Mouse (Mus musculus) kidney, adult 2 months (tissue): Measurements from ENCODE around the gene Abcd3. TPM values are rescaled to one million over a fixed set of nuclear protein-coding genes. Genes with fewer than 3 reads are reported as not detected.

Experiments used
- DNase-seq: peaks from one replicate; pipeline ENCODE4 v3.0.0; 2021
- H3K27ac ChIP-seq: fragments of 200-500 bp; 2 replicates; pipeline ENCODE4 v1.5.1; 2012; ENCODE audit warnings: low read depth, low read length, control low read depth, inconsistent platforms; ENCODE audit not compliant: insufficient read depth
- H3K27me3 ChIP-seq: fragments of 200-500 bp; replicated peaks from 2 replicates; pipeline ENCODE4 v1.6.1; 2012; ENCODE audit warnings: mild to moderate bottlenecking, moderate library complexity, low read length, inconsistent platforms; ENCODE audit not compliant: control insufficient read depth, insufficient read depth
- H3K36me3 ChIP-seq: fragments of 200-500 bp; 2 replicates; pipeline ENCODE4 v1.6.1; 2012; ENCODE audit warnings: mild to moderate bottlenecking, moderate library complexity, low read length, inconsistent platforms; ENCODE audit not compliant: control insufficient read depth, insufficient read depth
- H3K4me1 ChIP-seq: fragments of 200-500 bp; 2 replicates; pipeline ENCODE4 v1.6.1; 2011; ENCODE audit warnings: low read length; ENCODE audit not compliant: control insufficient read depth, insufficient read depth
- H3K4me3 ChIP-seq: fragments of 200-500 bp; 2 replicates; pipeline ENCODE4 v1.5.1; 2011; ENCODE audit warnings: mild to moderate bottlenecking, low read depth, low read length, control low read depth; ENCODE audit not compliant: insufficient read depth
- CTCF ChIP-seq: fragments of 200-500 bp; conservative IDR thresholded peaks from 2 replicates; pipeline ENCODE4 v1.5.1; 2011; ENCODE audit warnings: low read depth, mild to moderate bottlenecking, control low read depth, low read length, moderate library complexity, mixed read lengths; ENCODE audit not compliant: insufficient read depth, insufficient read length
- POLR2A ChIP-seq: fragments of 200-500 bp; IDR thresholded peaks from one replicate; pipeline ENCODE4 v1.6.1; 2011; ENCODE audit warnings: low read depth, low read length, control low read depth
- WGBS: fragments of 180-500 bp; shearing (Covaris S2); methylation state at CpG from one replicate; pipeline ENCODE4 v1.1.7; 2018; 5-methylcytosine and 5-hydroxymethylcytosine counted together
- polyA plus RNA-seq: library from polyadenylated mRNA; depleted of rRNA; stranded (reverse); fragments of >200 nt; gene quantifications from 2 replicates; pipeline ENCODE4 v1.2.3, GENCODE M21; 2012; rRNA removed

Gene Abcd3
- polyA plus RNA-seq: 25.5 and 48.2 TPM in 2 replicates

GRCm38 (mm10) chr3:121814877-121815548 is at the start of gene Abcd3:
Abcd3 (minus strand) TSS chr3:121815302.
- peak; percentile 93 for DNase-seq

GRCm38 (mm10) chr3:121859142-121859541 is 44.0 kb upstream of the Abcd3 start:
- Histone ChIP-seq H3K36me3 (no peaks in the 10 kb centered on the region), H3K4me3 (no peak overlapping the region), H3K27ac (no peak overlapping the region), H3K4me1 (peaks cover 2% of the 10 kb centered on the region; the same call in 1 of the 2 replicates), H3K27me3 (no peaks in the 10 kb centered on the region)
- 48% methylated on average over 5 of the region's 5 CpGs for WGBS
- no peak for DNase-seq
- TF ChIP-seq POLR2A: no peak
- no peak for TF ChIP-seq CTCF

More at GRCm38 (mm10) chr3:121814877-121815548, at the start of gene Abcd3:
- Histone ChIP-seq H3K4me1 (peaks cover 14% of the 10 kb centered on the region; the same call in 1 of the 2 replicates), H3K27me3 (no peaks in the 10 kb centered on the region), H3K4me3 (peak within 1 kb of the TSS; percentile 96), H3K36me3 (no peaks in the 10 kb centered on the region), H3K27ac (peak within 1 kb of the TSS; percentile 98)
- TF ChIP-seq POLR2A (peak; percentile 82), CTCF (no peak)
- WGBS: under 1% methylated on average over 98 of the region's 99 CpGs

GRCm38 (mm10) chr3:121856131-121856530 is 41.0 kb upstream of the Abcd3 start:
- Histone ChIP-seq H3K4me3 (no peak overlapping the region), H3K36me3 (no peaks in the 10 kb centered on the region), H3K27ac (no peak overlapping the region), H3K27me3 (no peaks in the 10 kb centered on the region), H3K4me1 (peaks cover 25% of the 10 kb centered on the region; the same call in 1 of the 2 replicates)
- WGBS: 93% methylated on average over 4 of the region's 4 CpGs
- no peak for DNase-seq
- TF ChIP-seq POLR2A (no peak), CTCF (no peak)

- Histone ChIP-seq H3K4me3 (no peak overlapping the region), H3K27ac (peak overlapping the region; percentile 92), H3K36me3 (no peaks in the 10 kb centered on the region), H3K4me1 (peaks cover 27% of the 10 kb centered on the region; the same call in 1 of the 2 replicates), H3K27me3 (no peaks in the 10 kb centered on the region)
- peak; percentile 79 for DNase-seq
- TF ChIP-seq CTCF (no peak), POLR2A (no peak)
- 62% methylated on average over 5 of the region's 5 CpGs for WGBS
These were observed 38.8 kb upstream of the Abcd3 start for GRCm38 (mm10) chr3:121853781-121854520.

- no peaks in the 10 kb centered on the region for H3K27me3 ChIP-seq
- H3K36me3 ChIP-seq: no peaks in the 10 kb centered on the region
- H3K4me3 ChIP-seq: no peak overlapping the region
- DNase-seq: peak; percentile 96
- peak overlapping the region; percentile 93 for H3K27ac ChIP-seq
- TF ChIP-seq POLR2A (no peak), CTCF (no peak)
- WGBS: 30% methylated on average over 4 of the region's 4 CpGs
- H3K4me1 ChIP-seq: peaks cover 27% of the 10 kb centered on the region; the same call in 1 of the 2 replicates
These were observed 37.1 kb upstream of the Abcd3 start for GRCm38 (mm10) chr3:121852074-121852826.

- Histone ChIP-seq H3K27ac (peak overlapping the region; percentile 35; the same call in 1 of the 2 replicates), H3K4me3 (no peak overlapping the region), H3K27me3 (no peaks in the 10 kb centered on the region), H3K36me3 (no peaks in the 10 kb centered on the region), H3K4me1 (peaks cover 27% of the 10 kb centered on the region; the same call in 1 of the 2 replicates)
- no peak for DNase-seq
- 90% methylated on average over 3 of the region's 3 CpGs for WGBS
- TF ChIP-seq CTCF: no peak
These were observed 35.9 kb upstream of the Abcd3 start for GRCm38 (mm10) chr3:121851006-121851405.

GRCm38 (mm10) chr3:121850381-121850780 is 35.3 kb upstream of the Abcd3 start:
- no peak for TF ChIP-seq CTCF
- no peak for TF ChIP-seq POLR2A
- DNase-seq: no peak
- Histone ChIP-seq H3K36me3 (no peaks in the 10 kb centered on the region), H3K27ac (no peak overlapping the region), H3K4me3 (no peak overlapping the region), H3K27me3 (no peaks in the 10 kb centered on the region), H3K4me1 (peaks cover 27% of the 10 kb centered on the region; the same call in 1 of the 2 replicates)
- WGBS: 95% methylated on average over 4 of the region's 4 CpGs
